Mouse (Mus musculus) embryo, embryonic 11.5 days (tissue): ENCODE data around the gene Cox7c.
"Not testable (repeated sequence)": the region's sequence is repeated elsewhere in the genome, so short reads cannot be mapped to it uniquely, and the experiment has no call there.

Experiments used
- DNase-seq: peaks from one replicate; pipeline ENCODE4 v3.0.0-alpha.2; 2012; ENCODE audit warnings: low read depth, low spot score

The Cox7c gene

GRCm38 (mm10) chr13:86046254-86046951, at the start of gene Cox7c:
Gene Cox7c, minus strand, starts transcription at chr13:86046904.
- DNase-seq = peak; percentile 81

- DNase-seq = no peak
Observed at GRCm38 (mm10) chr13:86068011-86068724, 21.5 kb upstream of the Cox7c start.

GRCm38 (mm10) chr13:86067508-86067907, 20.8 kb upstream of the Cox7c start:
- no peak for DNase-seq

- DNase-seq = not testable (repeated sequence)
Observed at GRCm38 (mm10) chr13:86054091-86054490, 7.4 kb upstream of the Cox7c start.

- no peak for DNase-seq
Observed at GRCm38 (mm10) chr13:86004907-86005675, 41.6 kb downstream of the Cox7c start.
